Mouse (Mus musculus) brain, embryonic 14.5 days (tissue): ENCODE measurements around the gene Fibp.

Experiments
- CTCF ChIP-seq: fragments of 200-500 bp; IDR thresholded peaks from 2 replicates; pipeline ENCODE4 v1.5.1; 2012; ENCODE audit warnings: inconsistent platforms, mild to moderate bottlenecking, moderate library complexity, borderline replicate concordance; ENCODE audit not compliant: insufficient read depth, insufficient read length; ENCODE audit errors: extremely low read depth
- POLR2A ChIP-seq: fragments of 200-500 bp; IDR thresholded peaks from 2 replicates; pipeline ENCODE4 v1.6.1; 2012; ENCODE audit warnings: mild to moderate bottlenecking, inconsistent platforms, borderline replicate concordance; ENCODE audit not compliant: poor library complexity, insufficient read depth, insufficient read length, severe bottlenecking; ENCODE audit errors: extremely low read depth

- TF ChIP-seq CTCF (no peak), POLR2A (no peak)
These were observed 26.5 kb upstream of the Fibp start for GRCm38 (mm10) chr19:5433951-5434350.
